Mouse (Mus musculus) midbrain, embryonic 12.5 days (tissue): ENCODE measurements around the gene Ubxn10. TPM values are rescaled to one million over a fixed set of nuclear protein-coding genes. Genes with fewer than 3 reads are reported as not detected.

Experiments used
- ATAC-seq: fragments of 200-750 bp; cut with Nextera tagmentation; 2 replicates; pipeline ENCODE4 v1.8.0; 2017; ENCODE audit warnings: low read depth, moderate TSS enrichment, moderate library complexity; ENCODE audit not compliant: low FRiP score
- H3K27ac ChIP-seq: fragments of 300-500 bp; sonication (generic); replicated peaks from 2 replicates; pipeline ENCODE4 v1.5.1; 2016; ENCODE audit warnings: mild to moderate bottlenecking
- H3K27me3 ChIP-seq: fragments of 300-500 bp; sonication (generic); 2 replicates; pipeline ENCODE4 v1.6.1; 2016; ENCODE audit warnings: mild to moderate bottlenecking
- H3K36me3 ChIP-seq: fragments of 300-500 bp; sonication (generic); 2 replicates; pipeline ENCODE4 v1.6.1; 2016
- H3K4me1 ChIP-seq: fragments of 300-500 bp; sonication (generic); 2 replicates; pipeline ENCODE4 v1.6.1; 2016
- H3K4me2 ChIP-seq: fragments of 300-500 bp; sonication (generic); replicated peaks from 2 replicates; pipeline ENCODE4 v1.6.1; 2016; ENCODE audit warnings: mild to moderate bottlenecking, moderate library complexity
- H3K4me3 ChIP-seq: fragments of 300-500 bp; sonication (generic); 2 replicates; pipeline ENCODE4 v1.5.1; 2016; ENCODE audit warnings: mild to moderate bottlenecking
- H3K9ac ChIP-seq: fragments of 300-500 bp; sonication (generic); replicated peaks from 2 replicates; pipeline ENCODE4 v1.6.1; 2016; ENCODE audit warnings: mild to moderate bottlenecking, moderate library complexity
- H3K9me3 ChIP-seq: fragments of 300-500 bp; sonication (generic); 2 replicates; pipeline ENCODE4 v1.6.1; 2016; ENCODE audit warnings: mild to moderate bottlenecking
- WGBS: fragments of 180-500 bp; shearing (Covaris S2); methylation state at CpG from one replicate; pipeline ENCODE4 v1.1.7; 2016; 5-methylcytosine and 5-hydroxymethylcytosine counted together
- polyA plus RNA-seq: library from polyadenylated mRNA; unstranded; fragments of >200 nt; fragmentation: Nextera tagmentation; extraction: Ambion mirVana; gene quantifications from 2 replicates; pipeline ENCODE4 v1.2.1, GENCODE M21; 2016

The Ubxn10 gene
- polyA plus RNA-seq, 1 experiment from 2014 or later = 1.4 TPM

GRCm38 (mm10) chr4:138710633-138711032 is 26.3 kb downstream of the Ubxn10 start:
- no peaks in the 10 kb centered on the region for H3K4me1 ChIP-seq
- no peak overlapping the region for H3K4me3 ChIP-seq
- 86% methylated on average over 11 of the region's 11 CpGs for WGBS
- no peak for ATAC-seq
- no peaks in the 10 kb centered on the region for H3K36me3 ChIP-seq
- H3K27ac ChIP-seq = no peak overlapping the region
- H3K9ac ChIP-seq = no peak overlapping the region
- H3K27me3 ChIP-seq = no peaks in the 10 kb centered on the region
- no peaks in the 10 kb centered on the region for H3K9me3 ChIP-seq
- no peak overlapping the region for H3K4me2 ChIP-seq

DNA sequence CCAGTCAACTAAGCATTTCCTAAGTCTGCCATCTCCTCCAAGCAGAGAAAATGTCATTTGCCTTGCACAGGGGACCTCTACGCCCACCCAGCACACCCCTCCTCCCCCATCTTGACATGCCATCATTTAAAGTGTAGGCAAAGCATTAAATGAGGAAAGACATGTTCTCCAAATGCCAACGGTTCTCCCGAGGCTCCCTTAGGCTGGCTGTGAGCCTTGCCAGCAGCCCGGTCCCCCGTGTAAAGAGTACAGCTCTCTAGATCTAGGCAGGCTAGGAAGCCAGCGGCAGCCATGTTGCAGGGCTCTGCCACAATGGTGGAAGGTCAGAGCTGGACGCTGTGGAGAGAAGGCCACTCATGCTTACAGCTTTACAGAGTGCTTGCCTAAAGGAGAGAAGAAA is 27.0 kb downstream of the Ubxn10 start:
- Histone ChIP-seq H3K27me3 (no peaks in the 10 kb centered on the region), H3K4me2 (no peak overlapping the region), H3K4me1 (no peaks in the 10 kb centered on the region), H3K9ac (no peak overlapping the region), H3K9me3 (no peaks in the 10 kb centered on the region), H3K36me3 (no peaks in the 10 kb centered on the region), H3K4me3 (no peak overlapping the region), H3K27ac (no peak overlapping the region)
- 81% methylated on average over 7 of the region's 7 CpGs for WGBS
- ATAC-seq = no peak

DNA sequence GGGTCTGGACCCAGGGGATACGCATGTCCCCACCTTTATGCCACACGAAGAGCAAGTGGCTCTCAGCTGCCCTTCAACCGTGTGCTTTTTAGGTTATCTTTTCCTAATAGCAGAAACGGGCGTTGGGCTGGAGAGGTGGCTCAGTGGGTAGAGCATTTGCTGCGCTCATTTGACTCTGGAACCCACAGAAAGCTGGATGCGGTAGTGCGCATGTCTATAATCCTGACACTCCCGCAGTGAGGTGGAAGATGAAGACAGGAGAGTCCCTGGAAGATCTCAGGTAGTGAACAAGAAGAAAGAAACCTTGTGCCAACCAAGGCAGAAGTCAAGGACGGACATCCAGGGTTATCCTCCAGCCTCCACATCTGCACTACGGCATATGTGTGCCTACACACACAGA is 27.7 kb downstream of the Ubxn10 start:
- Histone ChIP-seq H3K4me1 (no peaks in the 10 kb centered on the region), H3K9ac (no peak overlapping the region), H3K4me2 (no peak overlapping the region), H3K27ac (no peak overlapping the region), H3K4me3 (no peak overlapping the region), H3K27me3 (no peaks in the 10 kb centered on the region), H3K36me3 (no peaks in the 10 kb centered on the region), H3K9me3 (no peaks in the 10 kb centered on the region)
- ATAC-seq = no peak
- WGBS = 84% methylated on average over 10 of the region's 11 CpGs

DNA sequence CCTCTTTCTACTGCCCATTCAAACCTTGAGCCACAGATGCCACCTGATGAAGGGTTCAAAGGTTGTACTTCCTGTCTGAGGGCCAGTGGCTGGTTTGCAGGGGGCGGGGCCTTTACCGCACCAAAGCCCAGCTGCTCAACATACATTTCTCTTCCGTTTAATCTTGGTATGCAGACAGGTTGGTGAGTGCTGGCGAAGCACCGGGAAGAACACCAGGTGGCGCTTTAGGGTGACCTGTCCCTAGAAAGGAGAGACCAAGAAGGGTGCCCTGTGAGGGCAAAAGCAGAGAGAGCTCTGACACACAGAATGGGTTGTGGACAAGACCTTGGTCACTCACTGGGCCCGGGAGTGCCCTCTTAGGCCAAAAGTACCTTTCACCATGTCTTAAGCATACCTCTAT is 28.3 kb downstream of the Ubxn10 start:
- H3K4me1 ChIP-seq = no peaks in the 10 kb centered on the region
- no peak overlapping the region for H3K9ac ChIP-seq
- no peaks in the 10 kb centered on the region for H3K27me3 ChIP-seq
- H3K9me3 ChIP-seq = no peaks in the 10 kb centered on the region
- WGBS = 14% methylated on average over 7 of the region's 7 CpGs
- no peak for ATAC-seq
- H3K36me3 ChIP-seq = no peaks in the 10 kb centered on the region
- H3K4me3 ChIP-seq = no peak overlapping the region
- no peak overlapping the region for H3K27ac ChIP-seq
- no peak overlapping the region for H3K4me2 ChIP-seq

DNA sequence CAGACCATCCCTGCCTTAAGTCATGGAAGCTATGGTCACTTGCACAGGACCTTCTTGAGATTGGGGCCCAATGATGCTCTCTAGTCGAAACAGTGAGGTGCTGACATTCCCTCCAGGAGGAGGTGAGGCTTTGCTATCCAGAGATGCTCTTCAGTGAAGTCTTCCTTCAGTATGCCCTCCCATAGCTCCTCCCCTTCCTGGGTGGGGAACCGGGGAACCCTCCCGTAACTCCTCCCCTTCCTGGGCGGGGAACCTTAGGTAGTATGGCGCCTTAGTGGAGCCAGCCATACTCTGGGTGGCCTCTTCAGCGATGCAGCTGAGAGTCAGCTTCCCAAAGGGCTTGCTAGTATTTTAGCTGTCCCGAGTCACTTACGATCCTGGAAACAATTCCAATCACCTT is 30.3 kb downstream of the Ubxn10 start:
- no peak for ATAC-seq
- WGBS = 91% methylated on average over 8 of the region's 8 CpGs
- Histone ChIP-seq H3K9ac (no peak overlapping the region), H3K27me3 (peaks cover 4% of the 10 kb centered on the region; the same call in 1 of the 2 replicates), H3K4me1 (no peaks in the 10 kb centered on the region), H3K36me3 (no peaks in the 10 kb centered on the region), H3K4me3 (no peak overlapping the region), H3K4me2 (no peak overlapping the region), H3K9me3 (no peaks in the 10 kb centered on the region), H3K27ac (no peak overlapping the region)

DNA sequence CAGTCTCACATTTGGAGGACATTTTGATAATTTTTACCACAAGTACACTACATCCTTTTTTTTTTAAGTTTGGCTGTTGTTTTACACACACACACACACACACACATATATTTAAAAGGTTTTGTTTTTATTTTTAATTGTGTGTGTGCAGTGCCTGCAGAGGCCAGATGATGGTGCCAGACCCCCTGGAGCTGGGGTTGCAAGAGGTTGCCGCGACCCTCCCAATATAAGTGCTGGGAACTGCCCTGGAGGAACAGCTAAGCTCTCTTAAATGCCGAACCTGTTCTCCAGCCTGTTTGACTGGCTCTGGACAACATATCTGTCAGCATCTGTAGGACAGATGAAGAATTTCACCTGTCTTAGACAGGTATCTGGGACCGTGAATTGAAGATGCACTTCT is 32.8 kb downstream of the Ubxn10 start:
- no peak for ATAC-seq
- no peaks in the 10 kb centered on the region for H3K9me3 ChIP-seq
- no peaks in the 10 kb centered on the region for H3K36me3 ChIP-seq
- no peak overlapping the region for H3K4me2 ChIP-seq
- no peaks in the 10 kb centered on the region for H3K4me1 ChIP-seq
- H3K27ac ChIP-seq = no peak overlapping the region
- H3K4me3 ChIP-seq = no peak overlapping the region
- H3K9ac ChIP-seq = no peak overlapping the region
- 85% methylated on average over 4 of the region's 4 CpGs for WGBS
- H3K27me3 ChIP-seq = peaks cover 4% of the 10 kb centered on the region; the same call in 1 of the 2 replicates

DNA sequence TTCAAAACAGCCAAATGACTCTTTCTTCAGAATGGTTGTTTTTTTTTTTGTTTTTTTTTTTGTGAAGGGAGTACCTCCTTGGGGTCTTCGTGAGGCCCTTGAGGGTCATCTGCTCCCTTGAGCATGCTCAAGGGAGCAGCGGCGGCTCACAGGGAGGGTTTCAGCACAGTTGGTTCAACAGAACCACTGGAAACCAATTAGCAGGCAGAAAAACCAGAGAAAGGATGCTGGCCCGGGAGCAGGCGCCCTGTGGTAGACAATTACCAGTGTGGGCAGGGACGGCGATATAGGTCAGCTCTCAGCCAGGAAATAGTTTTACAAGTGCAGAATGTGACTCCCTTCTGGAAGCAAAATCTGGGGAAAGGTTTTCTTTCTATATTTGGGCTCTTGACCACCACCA is 33.4 kb downstream of the Ubxn10 start:
- WGBS = 66% methylated on average over 7 of the region's 7 CpGs
- no peak overlapping the region for H3K9ac ChIP-seq
- H3K27ac ChIP-seq = no peak overlapping the region
- no peaks in the 10 kb centered on the region for H3K9me3 ChIP-seq
- peaks cover 4% of the 10 kb centered on the region; the same call in 1 of the 2 replicates for H3K27me3 ChIP-seq
- H3K4me1 ChIP-seq = no peaks in the 10 kb centered on the region
- H3K36me3 ChIP-seq = no peaks in the 10 kb centered on the region
- no peak overlapping the region for H3K4me3 ChIP-seq
- no peak overlapping the region for H3K4me2 ChIP-seq
- no peak for ATAC-seq

DNA sequence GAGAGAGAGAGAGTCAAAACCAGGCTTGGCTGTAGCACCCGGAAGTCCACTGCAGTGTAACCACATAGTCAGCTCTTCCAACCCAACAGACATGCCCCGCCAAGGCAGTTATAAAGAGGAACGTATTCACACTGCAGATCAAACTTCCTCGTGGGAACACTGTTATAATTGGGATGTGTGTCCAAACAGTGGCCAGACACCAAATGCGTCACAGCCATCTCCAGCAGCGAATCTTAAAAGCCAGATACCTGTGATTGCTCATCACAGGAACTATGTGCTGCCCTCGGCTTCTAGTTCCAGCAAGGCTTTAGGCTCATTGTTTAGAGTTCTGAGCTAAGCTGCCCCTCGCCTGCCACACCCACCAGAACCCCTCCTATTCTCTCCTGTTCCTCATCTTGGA is 34.4 kb downstream of the Ubxn10 start:
- peaks cover 1% of the 10 kb centered on the region; the same call in 1 of the 2 replicates for H3K4me1 ChIP-seq
- no peak overlapping the region for H3K4me3 ChIP-seq
- peaks cover 5% of the 10 kb centered on the region; the same call in 1 of the 2 replicates for H3K27me3 ChIP-seq
- H3K9me3 ChIP-seq = no peaks in the 10 kb centered on the region
- H3K36me3 ChIP-seq = no peaks in the 10 kb centered on the region
- ATAC-seq = no peak
- no peak overlapping the region for H3K9ac ChIP-seq
- no peak overlapping the region for H3K27ac ChIP-seq
- WGBS = 77% methylated on average over 8 of the region's 8 CpGs
- no peak overlapping the region for H3K4me2 ChIP-seq

DNA sequence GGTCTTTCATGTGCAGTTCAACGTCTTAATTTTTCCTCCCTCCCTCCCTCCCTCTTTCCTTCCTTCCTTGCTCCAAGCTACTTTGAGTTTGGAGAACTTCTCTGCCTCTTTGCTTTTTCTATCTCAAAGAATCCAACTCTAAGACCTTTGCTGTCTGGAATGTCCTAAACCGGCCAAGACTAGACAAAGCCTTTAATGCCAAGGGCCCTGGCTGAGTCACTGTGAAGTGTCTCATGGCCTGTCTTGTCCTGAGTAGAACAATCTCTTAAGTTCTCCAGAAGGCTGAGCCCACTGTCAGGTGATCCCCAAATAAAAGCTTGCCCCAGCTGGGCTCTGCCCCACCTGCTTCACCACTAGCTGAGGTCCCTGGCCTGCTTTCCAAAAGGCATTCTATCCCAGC is 34.9 kb downstream of the Ubxn10 start:
- H3K36me3 ChIP-seq = no peaks in the 10 kb centered on the region
- no peak overlapping the region for H3K4me3 ChIP-seq
- 78% methylated on average over 2 of the region's 2 CpGs for WGBS
- H3K27ac ChIP-seq = no peak overlapping the region
- H3K9me3 ChIP-seq = no peaks in the 10 kb centered on the region
- no peak overlapping the region for H3K4me2 ChIP-seq
- no peak overlapping the region for H3K9ac ChIP-seq
- peaks cover 10% of the 10 kb centered on the region for H3K27me3 ChIP-seq
- peaks cover 6% of the 10 kb centered on the region; the same call in 1 of the 2 replicates for H3K4me1 ChIP-seq
- ATAC-seq = no peak

GRCm38 (mm10) chr4:138701111-138701510 is 35.9 kb downstream of the Ubxn10 start:
- no peak overlapping the region for H3K27ac ChIP-seq
- peaks cover 15% of the 10 kb centered on the region; the same call in 1 of the 2 replicates for H3K4me1 ChIP-seq
- H3K27me3 ChIP-seq = peaks cover 14% of the 10 kb centered on the region
- H3K4me3 ChIP-seq = no peak overlapping the region
- no peak for ATAC-seq
- H3K9ac ChIP-seq = no peak overlapping the region; the same call in 1 of the 2 replicates
- 73% methylated on average over 8 of the region's 8 CpGs for WGBS
- H3K4me2 ChIP-seq = no peak overlapping the region
- H3K36me3 ChIP-seq = no peaks in the 10 kb centered on the region
- no peaks in the 10 kb centered on the region for H3K9me3 ChIP-seq

DNA sequence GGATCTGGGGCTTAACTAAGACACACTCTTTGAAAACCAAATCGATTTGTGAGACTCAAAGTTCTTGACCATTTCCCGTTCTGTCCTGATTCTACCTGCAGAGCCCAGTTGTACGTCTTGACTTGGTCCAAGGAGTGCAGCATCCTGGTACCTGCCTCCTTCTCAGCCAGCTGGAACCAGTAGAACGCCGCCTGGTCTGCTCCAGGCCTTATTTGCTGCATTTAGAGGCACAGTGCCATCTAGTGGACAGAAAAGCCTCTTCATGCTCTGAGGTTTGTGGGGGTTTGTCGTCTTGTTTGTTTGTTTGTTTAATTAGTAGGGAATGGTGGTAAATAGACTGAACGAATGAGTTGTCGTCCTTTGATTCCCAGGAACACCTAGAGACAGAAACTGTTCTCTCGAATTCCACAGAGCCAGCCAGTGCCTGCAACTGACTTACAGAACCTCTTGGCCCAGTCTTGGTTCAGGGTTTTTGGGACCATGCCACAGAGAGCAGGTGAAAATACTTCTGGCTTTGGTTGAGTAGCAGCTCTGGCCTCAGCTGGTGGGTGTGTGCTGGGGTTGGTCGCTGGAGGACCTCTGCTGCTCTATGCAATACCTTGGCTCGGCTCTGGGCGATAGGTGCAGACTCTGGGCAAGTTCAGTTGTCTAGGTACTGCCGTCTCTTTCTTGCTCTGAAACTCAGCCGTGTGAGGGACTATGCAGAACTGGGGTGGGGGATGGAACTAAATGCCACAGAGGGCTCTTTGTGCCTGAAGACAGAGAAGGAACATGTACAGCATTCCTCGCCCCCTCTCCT is 36.6 kb downstream of the Ubxn10 start:
- Histone ChIP-seq H3K4me2 (no peak overlapping the region), H3K4me3 (no peak overlapping the region), H3K9ac (no peak overlapping the region), H3K27me3 (peaks cover 17% of the 10 kb centered on the region), H3K27ac (no peak overlapping the region), H3K4me1 (peaks cover 15% of the 10 kb centered on the region; the same call in 1 of the 2 replicates), H3K36me3 (no peaks in the 10 kb centered on the region), H3K9me3 (no peaks in the 10 kb centered on the region)
- no peak for ATAC-seq
- WGBS = 29% methylated on average over 15 of the region's 15 CpGs

- H3K9ac ChIP-seq = no peak overlapping the region
- peaks cover 24% of the 10 kb centered on the region for H3K4me1 ChIP-seq
- H3K36me3 ChIP-seq = no peaks in the 10 kb centered on the region
- no peak overlapping the region for H3K27ac ChIP-seq
- H3K9me3 ChIP-seq = no peaks in the 10 kb centered on the region
- 59% methylated on average over 2 of the region's 2 CpGs for WGBS
- H3K4me3 ChIP-seq = no peak overlapping the region
- no peak overlapping the region for H3K4me2 ChIP-seq
- H3K27me3 ChIP-seq = peaks cover 17% of the 10 kb centered on the region
- ATAC-seq = no peak
Observed at GRCm38 (mm10) chr4:138698296-138698695, 38.7 kb downstream of the Ubxn10 start.
